Mouse (Mus musculus) neural tube, embryonic 14.5 days (tissue): ENCODE results near the gene Nxf3. TPM values are rescaled to one million over a fixed set of nuclear protein-coding genes. Genes with fewer than 3 reads are reported as not detected.

Experiments used
- ATAC-seq: fragments of 200-750 bp; cut with Nextera tagmentation; 2 replicates; pipeline ENCODE4 v1.8.0; 2017; ENCODE audit warnings: low read depth, mild to moderate bottlenecking, moderate TSS enrichment, moderate library complexity
- H3K27ac ChIP-seq: fragments of 300-500 bp; sonication (generic); 2 replicates; pipeline ENCODE4 v1.5.1; 2014; ENCODE audit warnings: low read depth, mild to moderate bottlenecking, control low read depth, low read length, moderate library complexity, mixed read lengths
- H3K27me3 ChIP-seq: fragments of 300-500 bp; sonication (generic); 2 replicates; pipeline ENCODE4 v1.6.1; 2014; ENCODE audit warnings: low read length; ENCODE audit not compliant: control insufficient read depth, insufficient read depth
- H3K36me3 ChIP-seq: fragments of 300-500 bp; sonication (generic); 2 replicates; pipeline ENCODE4 v1.6.1; 2014; ENCODE audit warnings: low read length, mixed read lengths; ENCODE audit not compliant: control insufficient read depth, insufficient read depth
- H3K4me1 ChIP-seq: fragments of 300-500 bp; sonication (generic); 2 replicates; pipeline ENCODE4 v1.6.1; 2014; ENCODE audit warnings: low read length; ENCODE audit not compliant: control insufficient read depth, insufficient read depth
- H3K4me2 ChIP-seq: fragments of 300-500 bp; sonication (generic); 2 replicates; pipeline ENCODE4 v1.6.1; 2014; ENCODE audit warnings: mild to moderate bottlenecking, low read depth, low read length, control low read depth
- H3K4me3 ChIP-seq: fragments of 300-500 bp; sonication (generic); 2 replicates; pipeline ENCODE4 v1.5.1; 2014; ENCODE audit warnings: low read depth, low read length, control low read depth, mixed read lengths
- H3K9ac ChIP-seq: fragments of 300-500 bp; sonication (generic); replicated peaks from 2 replicates; pipeline ENCODE4 v1.6.1; 2014; ENCODE audit warnings: low read depth, mild to moderate bottlenecking, control low read depth, low read length, mixed read lengths
- H3K9me3 ChIP-seq: fragments of 300-500 bp; sonication (generic); 2 replicates; pipeline ENCODE4 v1.6.1; 2016; ENCODE audit warnings: low read length; ENCODE audit not compliant: control insufficient read depth
- WGBS: fragments of 180-500 bp; shearing (Covaris S2); extraction: QIAGEN DNeasy Blood & Tissue Kit; methylation state at CpG from one replicate; pipeline ENCODE4 v1.1.7; 2014; 5-methylcytosine and 5-hydroxymethylcytosine counted together
- polyA plus RNA-seq: library from polyadenylated mRNA; unstranded; fragments of >200 nt; fragmentation: Nextera tagmentation; extraction: Ambion mirVana; gene quantifications from 2 replicates; pipeline ENCODE4 v1.2.1, GENCODE M21; 2014

Nxf3 gene
- polyA plus RNA-seq, 1 experiment from 2014 or later, result 0.08 TPM

DNA sequence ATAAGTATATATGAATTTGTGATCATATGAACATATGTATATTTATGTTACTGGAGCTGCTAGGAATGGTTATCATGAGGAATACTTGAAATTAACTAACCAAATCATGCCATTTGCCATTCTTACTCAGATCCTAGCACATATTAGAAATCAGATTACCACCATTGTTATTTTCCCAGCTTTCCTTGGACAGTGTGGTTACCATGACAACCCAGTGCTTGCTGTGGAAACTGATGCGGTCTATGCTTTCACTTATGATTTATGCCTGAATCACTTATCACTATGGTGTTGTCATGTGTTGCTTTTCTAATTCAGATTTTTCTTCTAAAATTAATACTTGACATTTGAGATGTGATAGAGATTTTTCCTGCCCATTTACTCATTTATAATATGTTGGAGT, 54.7 kb downstream of the Nxf3 start:
- H3K9me3 ChIP-seq, result no peaks in the 10 kb centered on the region
- no peak overlapping the region for H3K9ac ChIP-seq
- H3K4me2 ChIP-seq, result no peak overlapping the region
- ATAC-seq, result no peak
- H3K27ac ChIP-seq, result no peak overlapping the region
- WGBS, result 45% methylated on average over 1 of the region's 1 CpGs
- no peaks in the 10 kb centered on the region for H3K4me1 ChIP-seq
- no peak overlapping the region for H3K4me3 ChIP-seq
- H3K27me3 ChIP-seq, result no peaks in the 10 kb centered on the region
- H3K36me3 ChIP-seq, result no peaks in the 10 kb centered on the region

Other genes starting within 250 kb of the Nxf3 start
- 183 and 196 TPM in 2 replicates for gene Gprasp2, start 246.2 kb downstream of the Nxf3 start, polyA plus RNA-seq
- gene Arxes2, start 91.4 kb downstream of the Nxf3 start, polyA plus RNA-seq, result 290 and 292 TPM in 2 replicates
- 145 and 160 TPM in 2 replicates for gene Arxes1, start 51.9 kb downstream of the Nxf3 start, polyA plus RNA-seq
- 610 and 698 TPM in 2 replicates for gene Bex2, start 17.0 kb downstream of the Nxf3 start, polyA plus RNA-seq
- 115 and 152 TPM in 2 replicates for gene Bex4, start 53.7 kb upstream of the Nxf3 start, polyA plus RNA-seq
- 119 and 142 TPM in 2 replicates for gene Tceal8, start 87.1 kb upstream of the Nxf3 start, polyA plus RNA-seq
- 9.1 and 16.4 TPM in 2 replicates for gene Tceal5, start 118.6 kb upstream of the Nxf3 start, polyA plus RNA-seq
- 2.3 and 4.6 TPM in 2 replicates for gene Tceal7, start 129.5 kb upstream of the Nxf3 start, polyA plus RNA-seq
- gene Bex1, start 130.3 kb upstream of the Nxf3 start, polyA plus RNA-seq, result 220 and 263 TPM in 2 replicates
- gene Tceal9, start 159.8 kb upstream of the Nxf3 start, polyA plus RNA-seq, result 268 and 285 TPM in 2 replicates
- gene Bex3, start 185.0 kb upstream of the Nxf3 start, polyA plus RNA-seq, result 770 and 849 TPM in 2 replicates